Mouse (Mus musculus): Measurements from ENCODE around the gene Ltbp1. TPM values are rescaled to one million over a fixed set of nuclear protein-coding genes. Genes with fewer than 3 reads are reported as not detected.

Gene Ltbp1
- total and polyA plus RNA-seq, 3 experiments, result 17.2 to 40.4 (median 39.9) TPM

DNA sequence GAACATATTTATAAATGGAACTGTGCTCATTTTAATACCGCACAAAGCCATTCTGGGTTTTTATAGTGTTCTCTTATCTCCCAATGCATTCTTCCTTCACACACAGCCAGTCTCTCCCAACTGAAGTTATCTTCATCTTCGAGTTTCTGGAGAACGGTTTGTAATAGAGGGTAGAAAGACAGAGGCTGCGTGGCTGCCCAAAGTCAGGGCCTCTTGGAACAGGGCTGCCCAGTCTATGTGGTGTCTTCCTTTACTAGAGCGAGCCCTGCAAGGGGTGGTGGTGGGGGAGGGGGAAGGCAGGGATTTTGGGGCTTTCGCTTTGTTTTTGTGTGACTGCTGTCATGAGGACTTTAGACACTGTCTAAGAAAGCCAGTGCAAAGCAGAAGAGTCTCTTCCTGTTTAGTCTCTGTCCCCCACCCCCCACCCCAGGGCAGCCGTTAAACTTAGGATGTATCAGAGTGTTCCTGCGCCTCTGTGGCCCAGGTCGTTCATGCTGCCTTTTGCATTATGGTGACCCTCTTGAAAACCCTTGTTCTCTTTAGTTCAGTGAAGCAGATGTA is 37.1 kb upstream of the Ltbp1 start:
- H3K36me3 ChIP-seq (ENCODE audit: control insufficient read depth, insufficient read depth, low read length), result no peaks in the 10 kb centered on the region
- no peak for TF ChIP-seq EP300 (IDR thresholded peaks at IDR 0.05; ENCODE audit: insufficient read depth, low read depth, low read length)
- TF ChIP-seq POLR2A (IDR thresholded peaks at IDR 0.05; ENCODE audit: insufficient read depth, low read depth, low read length), result no peak
- TF ChIP-seq CTCF (IDR thresholded peaks at IDR 0.05), result no peak
- intact Hi-C loops (cut with DNase I), result no loop called here
- no peak overlapping the region for H3K4me3 ChIP-seq
- no peaks in the 10 kb centered on the region for H3K27me3 ChIP-seq (ENCODE audit: control insufficient read depth, insufficient read depth, low read length)
- 64% methylated on average over 9 of the region's 9 CpGs for whole genome bisulfite sequencing
- DNase-seq, result no peak
- H3K79me2 ChIP-seq (replicated peaks; ENCODE audit: control insufficient read depth, insufficient read depth, low read length), result no peaks in the 10 kb centered on the region
- no peak overlapping the region for H3K27ac ChIP-seq
- H3K4me1 ChIP-seq (ENCODE audit: control insufficient read depth, insufficient read depth, low read length), result no peaks in the 10 kb centered on the region
- H3K9ac ChIP-seq (ENCODE audit: low read depth, low read length), result no peak overlapping the region

DNA sequence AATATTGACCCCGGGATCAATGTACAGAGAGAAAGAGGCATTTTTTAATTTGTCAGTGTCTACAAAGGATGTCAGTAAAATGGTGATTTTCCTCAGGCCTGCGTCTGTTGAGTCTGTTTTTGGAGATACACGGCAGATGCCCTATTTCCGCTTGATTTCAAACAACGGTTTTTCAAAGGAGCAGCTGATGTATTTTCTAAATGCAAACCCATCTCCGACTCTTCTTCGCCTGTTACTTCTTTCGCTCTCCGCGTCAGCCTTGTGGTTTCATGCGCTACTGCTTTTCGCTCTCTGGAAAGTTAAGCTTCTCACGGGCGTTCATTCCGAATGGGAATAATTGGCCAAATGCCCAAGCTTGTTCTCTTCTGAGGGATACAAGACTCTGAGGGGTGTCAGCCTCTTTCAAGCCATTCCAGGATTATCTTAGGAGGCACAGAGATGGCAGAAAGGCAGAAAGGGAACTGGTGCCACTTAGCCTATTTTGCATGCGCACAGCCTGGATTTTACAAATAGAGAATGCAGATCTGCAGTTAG is 36.6 kb upstream of the Ltbp1 start:
- Histone ChIP-seq H3K79me2 (replicated peaks; ENCODE audit: control insufficient read depth, insufficient read depth, low read length) (no peaks in the 10 kb centered on the region), H3K4me1 (ENCODE audit: control insufficient read depth, insufficient read depth, low read length) (no peaks in the 10 kb centered on the region), H3K4me3 (no peak overlapping the region), H3K9ac (ENCODE audit: low read depth, low read length) (no peak overlapping the region), H3K27ac (no peak overlapping the region), H3K27me3 (ENCODE audit: control insufficient read depth, insufficient read depth, low read length) (no peaks in the 10 kb centered on the region), H3K36me3 (ENCODE audit: control insufficient read depth, insufficient read depth, low read length) (no peaks in the 10 kb centered on the region)
- TF ChIP-seq CTCF (IDR thresholded peaks at IDR 0.05), result no peak
- DNase-seq, result no peak
- WGBS, result 83% methylated on average over 16 of the region's 16 CpGs
- intact Hi-C loops (cut with DNase I), result no loop called here

DNA sequence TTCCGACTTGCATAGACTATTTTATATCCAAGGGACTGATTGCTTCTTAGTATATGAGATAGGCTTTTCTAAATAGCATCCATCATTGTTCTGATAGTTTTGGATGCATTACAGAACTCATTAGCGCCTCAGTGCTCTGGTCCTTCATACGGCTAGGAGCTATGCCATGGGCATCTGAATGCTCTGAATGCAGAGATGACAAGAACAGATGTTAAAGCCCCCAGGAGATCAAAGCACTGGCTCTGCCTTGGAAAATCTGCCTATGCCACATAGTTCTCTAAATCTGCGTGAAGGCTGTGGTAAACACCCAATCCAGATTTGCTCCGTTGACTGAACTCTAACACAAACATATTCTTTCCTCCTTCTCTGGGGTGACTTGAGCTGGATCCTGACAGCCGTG is 30.2 kb upstream of the Ltbp1 start:
- H3K27me3 ChIP-seq (ENCODE audit: control insufficient read depth, insufficient read depth, low read length), result no peaks in the 10 kb centered on the region
- H3K9ac ChIP-seq (ENCODE audit: low read depth, low read length), result no peak overlapping the region
- H3K79me2 ChIP-seq (replicated peaks; ENCODE audit: control insufficient read depth, insufficient read depth, low read length), result no peaks in the 10 kb centered on the region
- no peak overlapping the region for H3K27ac ChIP-seq
- 69% methylated on average over 6 of the region's 6 CpGs for WGBS
- H3K4me3 ChIP-seq, result no peak overlapping the region
- no peaks in the 10 kb centered on the region; the same call in none of the 2 replicates for H3K4me1 ChIP-seq (ENCODE audit: control insufficient read depth, insufficient read depth, low read length)
- DNase-seq, result no peak
- TF ChIP-seq POLR2A (IDR thresholded peaks at IDR 0.05; ENCODE audit: insufficient read depth, low read depth, low read length), result no peak
- no peak for TF ChIP-seq EP300 (IDR thresholded peaks at IDR 0.05; ENCODE audit: insufficient read depth, low read depth, low read length)
- TF ChIP-seq CTCF (IDR thresholded peaks at IDR 0.05), result no peak
- intact Hi-C loops (cut with DNase I), result no loop called here
- H3K36me3 ChIP-seq (ENCODE audit: control insufficient read depth, insufficient read depth, low read length), result no peaks in the 10 kb centered on the region

DNA sequence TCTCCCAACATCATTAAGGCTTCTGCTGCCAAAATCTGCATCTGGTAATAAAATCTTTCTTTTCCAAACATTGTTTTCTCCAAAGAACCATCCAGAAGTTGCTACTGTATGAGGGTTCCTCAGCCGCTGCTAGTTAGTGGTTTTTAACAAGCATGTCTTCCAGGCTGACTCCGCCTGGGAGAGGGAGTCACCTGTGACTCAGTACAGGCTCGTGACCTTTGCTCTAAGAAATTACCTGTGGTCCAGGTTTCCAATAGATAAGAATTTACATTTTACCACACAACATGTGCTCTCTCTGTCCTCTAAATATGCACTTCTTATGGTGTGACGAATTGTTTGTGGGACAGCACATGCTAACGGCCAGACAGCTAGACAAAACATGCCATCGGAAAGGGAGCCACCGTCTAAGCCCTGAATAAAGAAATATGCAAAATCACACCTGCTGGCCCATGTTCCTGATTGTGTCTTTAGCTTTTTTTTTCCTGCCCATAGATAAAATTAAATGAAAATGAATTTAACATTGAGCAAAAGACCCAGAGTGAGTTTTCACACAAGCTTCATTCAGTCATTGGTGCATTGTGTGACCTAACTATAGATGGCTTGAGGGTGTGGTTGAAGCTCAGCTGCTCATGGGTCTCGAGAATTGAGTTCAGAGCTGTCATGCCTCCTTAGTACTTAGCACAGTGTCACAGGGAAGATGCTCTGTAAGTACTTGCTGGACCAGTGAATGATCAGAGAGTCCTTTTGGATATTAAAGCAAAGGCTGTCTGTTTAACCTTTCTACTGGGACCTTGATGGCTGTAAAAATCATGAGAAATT is 29.0 kb upstream of the Ltbp1 start:
- H3K27ac ChIP-seq, result no peak overlapping the region
- no peaks in the 10 kb centered on the region for H3K27me3 ChIP-seq (ENCODE audit: control insufficient read depth, insufficient read depth, low read length)
- H3K9ac ChIP-seq (ENCODE audit: low read depth, low read length), result no peak overlapping the region
- no peak overlapping the region for H3K4me3 ChIP-seq
- TF ChIP-seq EP300 (IDR thresholded peaks at IDR 0.05; ENCODE audit: insufficient read depth, low read depth, low read length) (no peak), CTCF (IDR thresholded peaks at IDR 0.05) (no peak), POLR2A (IDR thresholded peaks at IDR 0.05; ENCODE audit: insufficient read depth, low read depth, low read length) (no peak)
- intact Hi-C loops (cut with DNase I), result no loop called here
- no peaks in the 10 kb centered on the region for H3K36me3 ChIP-seq (ENCODE audit: control insufficient read depth, insufficient read depth, low read length)
- no peak for DNase-seq
- H3K79me2 ChIP-seq (replicated peaks; ENCODE audit: control insufficient read depth, insufficient read depth, low read length), result no peaks in the 10 kb centered on the region
- 81% methylated on average over 8 of the region's 8 CpGs for whole genome bisulfite sequencing
- no peaks in the 10 kb centered on the region; the same call in none of the 2 replicates for H3K4me1 ChIP-seq (ENCODE audit: control insufficient read depth, insufficient read depth, low read length)

DNA sequence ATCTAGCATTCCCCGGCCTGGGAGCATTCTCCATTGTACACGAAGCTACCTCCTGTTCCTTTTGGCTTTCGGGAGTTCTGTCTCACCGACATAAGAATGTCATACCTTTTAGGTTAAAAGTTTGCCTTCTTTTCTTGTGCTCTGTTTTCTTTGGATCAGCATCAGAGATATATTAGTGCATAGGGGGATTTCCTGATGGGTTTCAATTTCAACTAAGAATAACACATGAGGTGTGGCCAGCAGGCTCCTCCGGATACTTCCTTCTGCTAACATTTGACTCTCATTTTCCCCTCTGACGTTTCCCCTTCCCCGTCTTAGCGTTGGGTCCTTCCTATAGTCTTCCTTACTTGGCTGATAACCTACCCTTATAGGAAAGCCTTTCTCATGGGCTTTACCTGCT is 25.6 kb upstream of the Ltbp1 start:
- intact Hi-C loops (cut with DNase I), result no loop called here
- Histone ChIP-seq H3K36me3 (ENCODE audit: control insufficient read depth, insufficient read depth, low read length) (no peaks in the 10 kb centered on the region), H3K27me3 (ENCODE audit: control insufficient read depth, insufficient read depth, low read length) (no peaks in the 10 kb centered on the region), H3K27ac (no peak overlapping the region), H3K79me2 (replicated peaks; ENCODE audit: control insufficient read depth, insufficient read depth, low read length) (no peaks in the 10 kb centered on the region), H3K4me1 (ENCODE audit: control insufficient read depth, insufficient read depth, low read length) (no peaks in the 10 kb centered on the region; the same call in none of the 2 replicates), H3K4me3 (no peak overlapping the region), H3K9ac (ENCODE audit: low read depth, low read length) (no peak overlapping the region)
- no peak for DNase-seq
- TF ChIP-seq POLR2A (IDR thresholded peaks at IDR 0.05; ENCODE audit: insufficient read depth, low read depth, low read length) (no peak), CTCF (IDR thresholded peaks at IDR 0.05) (no peak), EP300 (IDR thresholded peaks at IDR 0.05; ENCODE audit: insufficient read depth, low read depth, low read length) (no peak)
- WGBS, result 56% methylated on average over 8 of the region's 8 CpGs

DNA sequence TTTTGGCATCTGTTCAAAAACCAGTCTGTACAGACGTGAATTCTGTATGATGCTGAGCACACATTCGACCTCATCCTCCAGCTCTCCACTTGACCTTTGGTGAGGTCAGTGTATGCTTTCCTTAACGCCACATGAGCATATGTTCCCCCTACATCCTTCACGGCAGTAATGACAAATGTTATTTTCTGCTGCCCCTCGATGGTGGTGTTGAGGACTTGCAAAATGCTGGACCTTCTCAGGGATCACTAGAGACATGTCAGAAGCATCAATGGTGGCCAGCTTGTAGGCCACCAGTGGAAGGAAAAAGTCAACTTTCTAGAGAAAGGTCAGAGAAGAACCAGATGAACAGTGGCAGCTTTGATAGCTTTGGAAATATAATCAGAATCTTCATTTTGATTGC is 23.7 kb upstream of the Ltbp1 start:
- H3K27me3 ChIP-seq (ENCODE audit: control insufficient read depth, insufficient read depth, low read length), result no peaks in the 10 kb centered on the region
- no peaks in the 10 kb centered on the region for H3K79me2 ChIP-seq (replicated peaks; ENCODE audit: control insufficient read depth, insufficient read depth, low read length)
- intact Hi-C loops (cut with DNase I), result no loop called here
- H3K36me3 ChIP-seq (ENCODE audit: control insufficient read depth, insufficient read depth, low read length), result no peaks in the 10 kb centered on the region
- WGBS, result 74% methylated on average over 5 of the region's 5 CpGs
- H3K4me3 ChIP-seq, result no peak overlapping the region
- no peak for DNase-seq
- no peak for TF ChIP-seq EP300 (IDR thresholded peaks at IDR 0.05; ENCODE audit: insufficient read depth, low read depth, low read length)
- TF ChIP-seq POLR2A (IDR thresholded peaks at IDR 0.05; ENCODE audit: insufficient read depth, low read depth, low read length), result no peak
- no peak for TF ChIP-seq CTCF (IDR thresholded peaks at IDR 0.05)
- H3K9ac ChIP-seq (ENCODE audit: low read depth, low read length), result no peak overlapping the region
- no peak overlapping the region for H3K27ac ChIP-seq
- no peaks in the 10 kb centered on the region for H3K4me1 ChIP-seq (ENCODE audit: control insufficient read depth, insufficient read depth, low read length)
